Mouse (Mus musculus) C2C12 (cell line): Measurements from ENCODE around the gene Gm2001.
"Not testable (repeated sequence)": the region's sequence is repeated elsewhere in the genome, so short reads cannot be mapped to it uniquely, and the experiment has no call there.

Experiments
- CTCF ChIP-seq: IDR thresholded peaks from one replicate; pipeline ENCODE4 v1.5.1; 2011; ENCODE audit not compliant: control insufficient read depth, insufficient read depth, insufficient read length
- MAX ChIP-seq: IDR thresholded peaks from one replicate; pipeline ENCODE4 v1.6.1; 2011; ENCODE audit warnings: mild to moderate bottlenecking, control low read depth

DNA sequence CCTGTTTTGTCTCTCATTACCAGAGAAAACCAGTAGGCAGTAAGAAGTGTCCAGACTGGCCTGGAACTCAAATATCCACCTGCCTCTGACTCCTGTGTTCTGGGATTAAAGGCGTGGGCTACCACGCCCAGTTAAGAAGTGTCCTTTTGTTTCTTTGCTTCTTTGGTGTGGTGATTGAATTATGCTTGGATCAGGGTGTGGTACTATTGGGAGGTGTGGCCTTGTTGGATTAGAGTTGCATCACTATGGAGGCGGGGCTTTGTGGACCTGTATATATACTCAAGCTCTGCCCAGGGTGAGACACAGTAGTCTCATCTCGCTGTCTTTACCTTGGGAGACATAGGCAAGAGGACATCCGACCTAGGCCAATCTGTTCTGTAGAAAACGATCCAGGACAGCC, 25.9 kb downstream of the Gm2001 start, which contains the start of gene BB287469:
- not testable (repeated sequence) for TF ChIP-seq CTCF, MAX
